Mouse (Mus musculus) kidney, embryonic 15.5 days (tissue): ENCODE measurements at regions not wholly inside any gene's neighbourhood (a gene's known extent, or its start where the extent isn't known, plus 50 kb on each side); places are given as distances from the start of the nearest gene placed in this dataset.

ENCODE experiments used
- ATAC-seq: fragments of 200-750 bp; cut with Nextera tagmentation; replicated peaks from 2 replicates; pipeline ENCODE4 v1.8.0; 2017; ENCODE audit warnings: moderate TSS enrichment; ENCODE audit not compliant: low FRiP score
- H3K27ac ChIP-seq: fragments of 300-500 bp; sonication (generic); 2 replicates; pipeline ENCODE4 v1.5.1; 2015; ENCODE audit warnings: mild to moderate bottlenecking, inconsistent platforms
- H3K27me3 ChIP-seq: fragments of 300-500 bp; sonication (generic); 2 replicates; pipeline ENCODE4 v1.6.1; 2015; ENCODE audit warnings: inconsistent platforms
- H3K36me3 ChIP-seq: fragments of 300-500 bp; sonication (generic); 2 replicates; pipeline ENCODE4 v1.6.1; 2015; ENCODE audit warnings: inconsistent platforms
- H3K4me1 ChIP-seq: fragments of 300-500 bp; sonication (generic); 2 replicates; pipeline ENCODE4 v1.6.1; 2015; ENCODE audit warnings: inconsistent platforms
- H3K4me2 ChIP-seq: fragments of 300-500 bp; sonication (generic); 2 replicates; pipeline ENCODE4 v1.6.1; 2015; ENCODE audit warnings: moderate library complexity, mild to moderate bottlenecking, inconsistent platforms
- H3K4me3 ChIP-seq: fragments of 300-500 bp; sonication (generic); replicated peaks from 2 replicates; pipeline ENCODE4 v1.5.1; 2015; ENCODE audit warnings: mild to moderate bottlenecking, inconsistent platforms
- H3K9ac ChIP-seq: fragments of 300-500 bp; sonication (generic); 2 replicates; pipeline ENCODE4 v1.6.1; 2015; ENCODE audit warnings: mild to moderate bottlenecking, inconsistent platforms
- H3K9me3 ChIP-seq: fragments of 300-500 bp; sonication (generic); replicated peaks from 2 replicates; pipeline ENCODE4 v1.6.1; 2016; ENCODE audit warnings: inconsistent platforms
- WGBS: fragments of 180-500 bp; shearing (Covaris S2); methylation state at CpG from one replicate; pipeline ENCODE4 v1.1.7; 2015; ENCODE audit warnings: mixed read lengths; 5-methylcytosine and 5-hydroxymethylcytosine counted together

GRCm38 (mm10) chr10:14216191-14216992 is 250.5 kb downstream of the Hivep2 start:
- Histone ChIP-seq H3K4me3 (no peak overlapping the region), H3K36me3 (no peaks in the 10 kb centered on the region), H3K27me3 (no peaks in the 10 kb centered on the region), H3K9ac (no peak overlapping the region), H3K4me2 (0 out of 2 replicates have a peak overlapping the region, but pooled peaks have one; percentile 17), H3K4me1 (0 out of 2 replicates have a peak, but pooled peaks cover 12% of the 10 kb centered on the region), H3K27ac (no peak overlapping the region), H3K9me3 (0 out of 2 replicates have a peak, but pooled peaks cover 4% of the 10 kb centered on the region)
- 42% methylated on average over 10 of the region's 10 CpGs for WGBS
- peak; percentile 49; the same call in 1 of the 2 replicates for ATAC-seq

GRCm38 (mm10) chr10:14215512-14215911 is 249.6 kb downstream of the Hivep2 start:
- Histone ChIP-seq H3K9ac (no peak overlapping the region), H3K4me1 (0 out of 2 replicates have a peak, but pooled peaks cover 12% of the 10 kb centered on the region), H3K27me3 (no peaks in the 10 kb centered on the region), H3K9me3 (0 out of 2 replicates have a peak, but pooled peaks cover 4% of the 10 kb centered on the region), H3K27ac (no peak overlapping the region), H3K36me3 (no peaks in the 10 kb centered on the region), H3K4me2 (no peak overlapping the region), H3K4me3 (no peak overlapping the region)
- WGBS = 83% methylated on average over 4 of the region's 4 CpGs
- no peak for ATAC-seq

GRCm38 (mm10) chr10:14213536-14213935 is 247.7 kb downstream of the Hivep2 start:
- Histone ChIP-seq H3K27me3 (no peaks in the 10 kb centered on the region), H3K4me3 (no peak overlapping the region), H3K4me2 (no peak overlapping the region), H3K9ac (no peak overlapping the region), H3K4me1 (0 out of 2 replicates have a peak, but pooled peaks cover 12% of the 10 kb centered on the region), H3K36me3 (no peaks in the 10 kb centered on the region), H3K27ac (no peak overlapping the region), H3K9me3 (0 out of 2 replicates have a peak, but pooled peaks cover 4% of the 10 kb centered on the region)
- ATAC-seq = no peak
- WGBS = 64% methylated on average over 5 of the region's 5 CpGs

GRCm38 (mm10) chr10:14211926-14212325 is 246.1 kb downstream of the Hivep2 start:
- Histone ChIP-seq H3K9ac (no peak overlapping the region), H3K27me3 (no peaks in the 10 kb centered on the region), H3K36me3 (no peaks in the 10 kb centered on the region), H3K4me2 (no peak overlapping the region), H3K4me3 (no peak overlapping the region), H3K4me1 (0 out of 2 replicates have a peak, but pooled peaks cover 12% of the 10 kb centered on the region), H3K27ac (no peak overlapping the region), H3K9me3 (no peaks in the 10 kb centered on the region)
- WGBS = 47% methylated on average over 6 of the region's 6 CpGs
- no peak for ATAC-seq

- no peaks in the 10 kb centered on the region for H3K36me3 ChIP-seq
- H3K9me3 ChIP-seq = no peaks in the 10 kb centered on the region
- 60% methylated on average over 6 of the region's 6 CpGs for WGBS
- H3K4me2 ChIP-seq = no peak overlapping the region
- no peak overlapping the region for H3K27ac ChIP-seq
- ATAC-seq = no peak
- H3K4me3 ChIP-seq = no peak overlapping the region
- H3K9ac ChIP-seq = no peak overlapping the region
- 0 out of 2 replicates have a peak, but pooled peaks cover 11% of the 10 kb centered on the region for H3K4me1 ChIP-seq
- no peaks in the 10 kb centered on the region for H3K27me3 ChIP-seq
Measured at GRCm38 (mm10) chr10:14211481-14211880, 245.6 kb downstream of the Hivep2 start.

GRCm38 (mm10) chr10:14210445-14210844 is 244.6 kb downstream of the Hivep2 start:
- Histone ChIP-seq H3K4me3 (no peak overlapping the region), H3K36me3 (no peaks in the 10 kb centered on the region), H3K9me3 (no peaks in the 10 kb centered on the region), H3K9ac (no peak overlapping the region), H3K27me3 (no peaks in the 10 kb centered on the region), H3K4me2 (no peak overlapping the region), H3K27ac (no peak overlapping the region), H3K4me1 (0 out of 2 replicates have a peak, but pooled peaks cover 3% of the 10 kb centered on the region)
- ATAC-seq = no peak
- WGBS = 93% methylated on average over 8 of the region's 8 CpGs

GRCm38 (mm10) chr10:14210045-14210444 is 244.2 kb downstream of the Hivep2 start:
- WGBS = 84% methylated on average over 6 of the region's 6 CpGs

GRCm38 (mm10) chr10:14208206-14208605 is 242.3 kb downstream of the Hivep2 start:
- 77% methylated on average over 6 of the region's 6 CpGs for WGBS

More at GRCm38 (mm10) chr10:14210045-14210444, 244.2 kb downstream of the Hivep2 start:
- no peaks in the 10 kb centered on the region for H3K36me3 ChIP-seq
- H3K27ac ChIP-seq = no peak overlapping the region
- H3K4me1 ChIP-seq = 0 out of 2 replicates have a peak, but pooled peaks cover 3% of the 10 kb centered on the region
- H3K4me2 ChIP-seq = no peak overlapping the region
- no peak overlapping the region for H3K9ac ChIP-seq
- H3K4me3 ChIP-seq = no peak overlapping the region
- H3K9me3 ChIP-seq = no peaks in the 10 kb centered on the region
- no peak for ATAC-seq
- H3K27me3 ChIP-seq = no peaks in the 10 kb centered on the region

GRCm38 (mm10) chr10:14207616-14208015 is 241.7 kb downstream of the Hivep2 start:
- Histone ChIP-seq H3K4me2 (no peak overlapping the region), H3K27me3 (no peaks in the 10 kb centered on the region), H3K27ac (no peak overlapping the region), H3K9me3 (no peaks in the 10 kb centered on the region), H3K36me3 (no peaks in the 10 kb centered on the region), H3K9ac (no peak overlapping the region), H3K4me3 (no peak overlapping the region), H3K4me1 (0 out of 2 replicates have a peak, but pooled peaks cover 3% of the 10 kb centered on the region)
- ATAC-seq = no peak
- 65% methylated on average over 5 of the region's 5 CpGs for WGBS

More at GRCm38 (mm10) chr10:14208206-14208605, 242.3 kb downstream of the Hivep2 start:
- Histone ChIP-seq H3K4me2 (no peak overlapping the region), H3K4me3 (no peak overlapping the region), H3K36me3 (no peaks in the 10 kb centered on the region), H3K4me1 (0 out of 2 replicates have a peak, but pooled peaks cover 3% of the 10 kb centered on the region), H3K9ac (no peak overlapping the region), H3K27ac (no peak overlapping the region), H3K9me3 (no peaks in the 10 kb centered on the region), H3K27me3 (no peaks in the 10 kb centered on the region)
- ATAC-seq = no peak

- no peak overlapping the region for H3K4me2 ChIP-seq
- WGBS = 77% methylated on average over 5 of the region's 5 CpGs
- no peak overlapping the region for H3K9ac ChIP-seq
- H3K4me1 ChIP-seq = 0 out of 2 replicates have a peak, but pooled peaks cover 3% of the 10 kb centered on the region
- H3K27me3 ChIP-seq = no peaks in the 10 kb centered on the region
- no peak overlapping the region for H3K4me3 ChIP-seq
- no peaks in the 10 kb centered on the region for H3K36me3 ChIP-seq
- no peak overlapping the region for H3K27ac ChIP-seq
- H3K9me3 ChIP-seq = no peaks in the 10 kb centered on the region
- no peak for ATAC-seq
Measured at GRCm38 (mm10) chr10:14207051-14207570, 241.2 kb downstream of the Hivep2 start.
